Mouse (Mus musculus): ENCODE measurements around the gene Git2. TPM values are rescaled to one million over a fixed set of nuclear protein-coding genes. Genes with fewer than 3 reads are reported as not detected.
A peak's percentile ranks its signal among the peaks of the same experiment; 100 is the strongest.

The Git2 gene
- polyA plus RNA-seq, 1 experiment from 2014 or later = 49.7 TPM

DNA sequence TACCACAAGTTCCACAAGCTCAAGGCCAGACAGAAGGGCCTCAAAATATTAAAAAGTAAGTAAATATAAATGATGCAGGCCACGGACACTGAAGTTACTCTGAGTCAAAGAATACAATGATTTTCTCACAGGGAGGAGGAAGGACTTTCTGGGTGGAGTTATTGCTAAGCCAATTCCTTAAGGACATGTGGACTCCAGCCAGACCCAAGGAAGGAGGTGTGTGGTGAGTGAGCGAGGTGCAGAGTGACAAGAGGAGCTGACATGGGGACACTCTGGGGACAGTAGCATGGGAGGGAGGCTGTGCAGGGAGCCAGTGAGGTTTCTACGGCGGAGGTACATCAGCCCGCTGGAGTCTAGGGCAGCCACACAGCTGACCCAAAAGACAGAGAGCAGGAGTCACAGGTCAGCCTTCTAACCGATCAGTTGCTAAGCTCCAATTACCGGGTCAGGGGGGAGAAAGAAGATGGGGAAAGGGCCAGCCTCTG lies 88.5 kb downstream of the Git2 start:
- Histone ChIP-seq H3K9ac (no peak overlapping the region), H3K9me3 (no peaks in the 10 kb centered on the region), H3K36me3 (no peaks in the 10 kb centered on the region), H3K4me1 (replicated peaks) (peaks cover 29% of the 10 kb centered on the region), H3K4me3 (no peak overlapping the region), H3K27me3 (no peaks in the 10 kb centered on the region), H3K4me2 (no peak overlapping the region), H3K27ac (no peak overlapping the region)
- ATAC-seq (ENCODE audit: low FRiP score) = no peak
- WGBS = 70% methylated on average over 7 of the region's 7 CpGs

DNA sequence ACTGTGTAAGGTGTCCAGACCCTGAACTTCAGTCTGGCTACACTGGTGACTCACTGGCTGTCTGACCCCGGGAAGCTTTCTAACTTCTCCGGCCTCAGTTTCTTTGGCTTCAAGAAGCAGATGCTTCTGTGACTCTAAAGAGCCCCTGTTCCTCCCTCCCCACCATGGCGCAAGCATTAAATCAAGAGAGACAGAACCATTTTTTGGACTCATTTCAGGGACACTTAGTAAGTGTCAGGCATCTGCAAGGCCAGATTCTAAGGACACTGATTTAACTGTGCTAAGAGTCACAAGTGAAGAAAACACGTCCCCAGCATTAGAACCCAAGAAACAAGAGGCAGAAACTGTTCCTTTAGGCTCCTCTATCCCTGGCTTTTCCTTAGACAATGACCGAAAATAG lies 89.3 kb downstream of the Git2 start:
- Histone ChIP-seq H3K36me3 (no peaks in the 10 kb centered on the region), H3K4me1 (replicated peaks) (peaks cover 26% of the 10 kb centered on the region), H3K9me3 (no peaks in the 10 kb centered on the region), H3K9ac (no peak overlapping the region), H3K27me3 (no peaks in the 10 kb centered on the region), H3K4me2 (no peak overlapping the region), H3K4me3 (no peak overlapping the region), H3K27ac (no peak overlapping the region)
- no peak for ATAC-seq (ENCODE audit: low FRiP score)
- WGBS = 96% methylated on average over 5 of the region's 5 CpGs

DNA sequence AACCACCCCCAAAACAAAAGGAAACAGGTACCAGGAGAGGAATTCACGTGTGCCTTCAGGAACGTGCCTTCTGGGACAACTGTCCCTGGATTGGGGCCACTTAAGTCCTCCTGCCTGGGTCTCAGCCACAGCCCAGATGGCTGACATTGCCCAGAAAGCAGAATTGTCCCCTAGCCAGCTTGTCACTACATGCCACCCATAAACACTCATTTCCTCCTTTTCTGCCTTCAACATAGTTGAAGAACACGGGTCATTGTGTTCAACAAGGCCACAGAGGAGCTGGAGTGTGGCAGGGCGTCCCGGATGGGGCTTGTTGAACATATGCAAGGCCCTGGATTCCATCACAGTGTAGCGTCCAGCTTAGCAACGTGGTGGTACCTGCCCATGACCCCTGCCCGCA lies 93.6 kb downstream of the Git2 start:
- Histone ChIP-seq H3K27ac (no peak overlapping the region), H3K9ac (no peak overlapping the region), H3K27me3 (no peaks in the 10 kb centered on the region), H3K4me3 (no peak overlapping the region), H3K36me3 (peaks cover 15% of the 10 kb centered on the region), H3K9me3 (no peaks in the 10 kb centered on the region), H3K4me2 (no peak overlapping the region), H3K4me1 (replicated peaks) (peaks cover 24% of the 10 kb centered on the region)
- ATAC-seq (ENCODE audit: low FRiP score) = no peak
- 83% methylated on average over 8 of the region's 8 CpGs for WGBS

DNA sequence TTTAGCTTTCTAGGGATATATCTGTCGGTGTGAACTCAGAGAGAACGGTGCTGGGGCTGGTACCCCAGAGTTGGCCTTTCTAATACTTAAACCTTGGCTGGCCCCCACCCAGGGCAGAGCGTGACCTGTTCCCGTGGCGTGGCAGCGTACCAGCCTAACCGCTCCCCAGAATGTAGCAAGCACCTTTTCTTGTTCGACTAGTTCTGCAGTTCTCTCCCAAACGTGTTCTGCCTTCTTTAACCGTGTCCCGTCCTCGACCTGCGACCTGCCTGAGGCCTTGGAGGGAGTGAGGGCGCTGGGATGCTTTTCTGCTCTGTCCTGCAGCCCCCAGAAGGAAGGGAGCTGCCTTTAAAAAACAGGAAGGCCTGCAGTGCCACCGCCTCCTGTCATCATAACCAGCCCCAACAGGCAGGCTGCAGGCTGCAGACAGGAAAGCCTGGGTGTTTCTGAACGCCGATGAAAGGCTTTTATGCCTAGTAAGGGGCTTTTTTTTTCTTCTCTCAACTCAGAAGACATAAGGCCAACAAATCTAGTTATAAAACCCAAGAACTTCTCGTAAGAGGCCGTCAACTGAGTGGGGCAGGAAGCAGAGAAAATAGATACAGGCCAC lies 94.5 kb downstream of the Git2 start:
- Histone ChIP-seq H3K27me3 (no peaks in the 10 kb centered on the region), H3K4me2 (no peak overlapping the region), H3K4me3 (no peak overlapping the region), H3K9ac (no peak overlapping the region), H3K36me3 (peaks cover 24% of the 10 kb centered on the region), H3K27ac (no peak overlapping the region; the same call in 1 of the 2 replicates), H3K4me1 (replicated peaks) (peaks cover 24% of the 10 kb centered on the region), H3K9me3 (no peaks in the 10 kb centered on the region)
- no peak for ATAC-seq (ENCODE audit: low FRiP score)
- WGBS = 81% methylated on average over 19 of the region's 19 CpGs

DNA sequence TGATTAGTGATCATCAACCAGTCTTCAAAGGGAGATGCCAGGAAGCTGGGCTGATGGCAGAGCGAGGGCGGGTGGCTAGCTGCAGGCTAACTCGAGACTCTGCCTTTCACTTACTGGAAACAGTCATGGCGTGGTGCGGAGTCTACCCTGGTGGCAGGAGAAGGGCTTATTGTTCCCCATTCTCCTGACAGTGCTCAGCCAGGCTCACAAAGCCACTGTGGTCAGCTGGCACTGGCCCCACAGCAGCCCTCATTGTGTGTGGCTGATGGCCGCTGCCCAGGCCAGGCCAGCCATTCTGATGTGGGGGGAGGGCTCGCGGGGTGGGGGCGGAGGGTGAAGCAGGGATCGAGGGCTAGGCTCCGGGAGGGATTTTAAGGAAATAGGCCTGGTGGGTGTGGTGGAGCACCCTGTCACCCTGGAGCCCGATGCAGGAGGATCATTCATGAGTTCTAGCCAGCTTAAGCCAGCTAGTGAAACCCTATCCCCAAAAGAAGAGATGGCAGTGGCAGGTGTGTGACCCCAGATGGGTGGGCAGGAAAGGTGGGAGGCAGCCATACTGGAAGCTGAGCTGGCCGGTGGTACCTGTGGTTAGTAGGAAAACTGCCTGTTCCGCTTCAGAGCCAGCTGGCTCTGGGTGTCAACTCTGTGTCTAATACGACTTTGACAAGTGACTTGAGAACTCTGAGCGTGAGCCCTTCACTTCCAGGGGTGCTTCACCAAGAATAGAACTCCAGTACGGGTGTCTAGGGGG lies 95.3 kb downstream of the Git2 start:
- H3K9ac ChIP-seq = peak overlapping the region; percentile 49; the same call in 1 of the 2 replicates
- peak overlapping the region; percentile 35; the same call in 1 of the 2 replicates for H3K27ac ChIP-seq
- H3K4me2 ChIP-seq = no peak overlapping the region
- H3K9me3 ChIP-seq = no peaks in the 10 kb centered on the region
- H3K36me3 ChIP-seq = peaks cover 31% of the 10 kb centered on the region
- H3K4me1 ChIP-seq (replicated peaks) = peaks cover 24% of the 10 kb centered on the region
- H3K27me3 ChIP-seq = no peaks in the 10 kb centered on the region
- no peak overlapping the region for H3K4me3 ChIP-seq
- WGBS = 54% methylated on average over 17 of the region's 17 CpGs
- ATAC-seq (ENCODE audit: low FRiP score) = no peak

Small RNA genes lying within 50 kb of the gene (microRNA-seq; reads per million reads assigned to microRNA genes)
- gene Mir7028 = not detected

Other genes with a start within 250 kb of the Git2 start
- 5.8 and 6.4 TPM in 2 replicates for gene Fam222a, start 207.5 kb downstream of the Git2 start, polyA plus RNA-seq (2015; fragmentation: Nextera tagmentation; extraction: Ambion mirVana)
- gene Trpv4, start 117.1 kb downstream of the Git2 start, polyA plus RNA-seq (2015; fragmentation: Nextera tagmentation; extraction: Ambion mirVana) = 0.53 and 0.65 TPM in 2 replicates
- 41.5 and 42.9 TPM in 2 replicates for gene Gltp, start 84.5 kb downstream of the Git2 start, polyA plus RNA-seq (2015; fragmentation: Nextera tagmentation; extraction: Ambion mirVana)
- gene Tchp, start 67.8 kb downstream of the Git2 start, polyA plus RNA-seq (2015; fragmentation: Nextera tagmentation; extraction: Ambion mirVana) = 18.3 and 21.1 TPM in 2 replicates
- gene Ankrd13a, start 840 bp downstream of the Git2 start, polyA plus RNA-seq (2015; fragmentation: Nextera tagmentation; extraction: Ambion mirVana) = 37.5 and 39.6 TPM in 2 replicates
- gene 1500011B03Rik, start 48.0 kb upstream of the Git2 start, polyA plus RNA-seq (2015; fragmentation: Nextera tagmentation; extraction: Ambion mirVana) = 261 and 279 TPM in 2 replicates
- gene 4930519G04Rik, start 78.1 kb upstream of the Git2 start, polyA plus RNA-seq (2015; fragmentation: Nextera tagmentation; extraction: Ambion mirVana) = not detected in 2 replicates
- gene Gm9936, start 83.2 kb upstream of the Git2 start, polyA plus RNA-seq (2015; fragmentation: Nextera tagmentation; extraction: Ambion mirVana) = 1.9 and 2.2 TPM in 2 replicates
- gene Oasl2, start 121.4 kb upstream of the Git2 start, polyA plus RNA-seq (2015; fragmentation: Nextera tagmentation; extraction: Ambion mirVana) = 3.5 and 3.6 TPM in 2 replicates
- gene Oasl1, start 147.7 kb upstream of the Git2 start, polyA plus RNA-seq (2015; fragmentation: Nextera tagmentation; extraction: Ambion mirVana) = 0.21 and 0.57 TPM in 2 replicates
- gene 2210016L21Rik, start 166.6 kb upstream of the Git2 start, polyA plus RNA-seq (2015; fragmentation: Nextera tagmentation; extraction: Ambion mirVana) = 107 and 110 TPM in 2 replicates
- gene Hnf1a, start 195.6 kb upstream of the Git2 start, polyA plus RNA-seq (2015; fragmentation: Nextera tagmentation; extraction: Ambion mirVana) = 0.10 TPM in 1 of 2 replicates, not detected in the other
- 15.8 and 16.5 TPM in 2 replicates for gene Sppl3, start 235.6 kb upstream of the Git2 start, polyA plus RNA-seq (2015; fragmentation: Nextera tagmentation; extraction: Ambion mirVana)

Data from hindbrain, embryonic 13.5 days (tissue).